Mouse (Mus musculus) lung, postnatal 0 days (tissue): ENCODE measurements around the gene 9430038I01Rik.

Experiments
- CTCF ChIP-seq: IDR thresholded peaks from 2 replicates; pipeline ENCODE4 v1.5.1; 2016; ENCODE audit warnings: antibody characterized with exemption, mild to moderate bottlenecking
- EP300 ChIP-seq: IDR thresholded peaks from 2 replicates; pipeline ENCODE4 v1.6.1; 2016; ENCODE audit warnings: antibody characterized with exemption, mild to moderate bottlenecking, control low read depth

DNA sequence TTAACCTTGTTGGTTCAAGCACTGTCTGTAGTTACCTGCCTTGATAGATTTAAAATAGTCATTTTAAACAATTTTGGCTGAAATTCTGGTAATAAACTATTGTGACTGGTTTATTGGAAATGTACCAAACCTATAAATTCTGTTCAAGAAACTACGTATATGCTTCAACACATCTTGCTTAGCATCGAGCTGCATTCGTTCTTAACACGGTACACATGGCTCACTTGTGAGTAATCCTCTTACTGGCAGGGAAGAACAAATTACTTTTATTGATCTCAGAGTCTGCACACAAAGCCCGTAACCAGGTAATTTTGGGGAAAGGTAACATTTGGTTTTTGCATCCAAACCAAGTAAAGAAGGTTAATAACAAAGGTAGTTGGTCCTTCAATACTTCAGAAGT lies 22.7 kb downstream of the 9430038I01Rik start:
- no peak for TF ChIP-seq CTCF
- TF ChIP-seq EP300: no peak
